Mouse (Mus musculus) frontal cortex, postnatal 14 days (tissue): ENCODE results near the gene Fas.

ENCODE experiments used
- DNase-seq, 2 experiments: peaks; one replicate each; pipeline ENCODE4 v3.0.0; 2022; ENCODE audit warnings: low spot score in 2 of 2

Gene Fas

DNA sequence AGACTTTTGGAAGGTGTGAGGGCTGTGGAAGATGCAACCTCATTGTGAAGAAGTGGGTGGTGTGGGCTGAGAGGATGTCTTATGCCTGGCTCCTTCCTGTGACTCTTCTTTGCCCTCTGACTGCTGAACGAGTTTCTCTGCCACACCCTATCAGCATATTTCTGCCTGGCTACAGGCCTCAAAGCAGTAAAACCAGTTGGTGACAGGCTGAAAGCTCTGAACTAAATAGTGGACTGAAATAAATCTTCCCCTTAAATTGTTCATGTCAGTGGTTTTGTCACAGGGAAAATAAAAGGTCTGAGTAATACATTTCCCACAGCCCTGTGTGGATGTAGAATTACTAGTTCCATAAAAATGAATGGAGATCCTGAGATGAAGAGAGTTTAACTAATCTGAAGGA lies 79.1 kb downstream of the Fas start:
- no peak for DNase-seq

DNA sequence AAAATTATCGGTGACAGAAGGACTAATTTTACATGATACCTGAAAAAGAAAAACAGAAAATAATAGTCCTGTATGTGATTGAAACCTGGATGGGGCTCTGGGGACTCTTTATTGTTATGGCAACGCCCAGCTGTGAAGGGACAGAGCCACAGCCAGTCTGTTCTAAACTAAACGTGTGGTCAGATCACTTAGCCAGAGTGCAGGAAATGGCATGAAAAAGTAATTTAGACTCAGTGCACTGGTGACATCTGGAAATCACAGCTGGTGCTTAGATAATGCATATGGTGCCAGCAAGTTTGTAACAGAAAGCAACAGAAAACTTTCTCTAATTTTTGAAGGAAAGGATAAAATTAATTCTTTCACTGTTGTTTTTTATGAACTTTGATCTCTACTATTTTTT lies 79.9 kb downstream of the Fas start:
- no peak for DNase-seq
